In genomic region chr5:144769067-144769482, GRCm38 (mm10) we compare ENCODE assay signal across 7 mouse cellular contexts. TPM values are rescaled to one million over a fixed set of nuclear protein-coding genes. Genes with fewer than 3 reads are reported as not detected.
DNase-seq lines count a peak whose midpoint lies in the region; ATAC-seq and TF ChIP-seq lines count a peak whose summit lies in the region.

No protein-coding gene starts in this region.

- H3K27me3 ChIP-seq in lung, postnatal 0 days (replicated peaks; ENCODE audit: insufficient read depth, low read length) = no peaks in the 10 kb centered on the region
- H3K27me3 ChIP-seq in embryonic facial prominence, embryonic 10.5 days (replicated peaks; ENCODE audit: low read depth, poor library complexity, severe bottlenecking) = no peaks in the 10 kb centered on the region
- H3K27me3 ChIP-seq in intestine, embryonic 15.5 days (replicated peaks) = no peaks in the 10 kb centered on the region
- H3K27me3 ChIP-seq in neural tube, embryonic 15.5 days (replicated peaks) = no peaks in the 10 kb centered on the region

- H3K4me3 ChIP-seq in lung, postnatal 0 days (ENCODE audit: low read depth, low read length) = peak overlapping the region; percentile 93
- peak overlapping the region; percentile 92 for H3K4me3 ChIP-seq in embryonic facial prominence, embryonic 10.5 days
- peak overlapping the region; percentile 90 for H3K4me3 ChIP-seq in intestine, embryonic 15.5 days (replicated peaks)
- H3K4me3 ChIP-seq in neural tube, embryonic 15.5 days (replicated peaks) = peak overlapping the region; percentile 92

- peaks cover 10% of the 10 kb centered on the region; the same call in 1 of the 2 replicates for H3K4me1 ChIP-seq in lung, postnatal 0 days (ENCODE audit: insufficient read depth, low read depth, low read length)
- peaks cover 20% of the 10 kb centered on the region for H3K4me1 ChIP-seq in embryonic facial prominence, embryonic 10.5 days
- H3K4me1 ChIP-seq in intestine, embryonic 15.5 days (replicated peaks) = peaks cover 9% of the 10 kb centered on the region; the same call in 1 of the 2 replicates
- peaks cover 16% of the 10 kb centered on the region for H3K4me1 ChIP-seq in neural tube, embryonic 15.5 days

- no peak for TF ChIP-seq EP300 in lung, postnatal 0 days (IDR thresholded peaks at IDR 0.05)

- H3K9me3 ChIP-seq in lung, postnatal 0 days (ENCODE audit: low read length) = no peaks in the 10 kb centered on the region
- H3K9me3 ChIP-seq in embryonic facial prominence, embryonic 10.5 days = no peaks in the 10 kb centered on the region
- H3K9me3 ChIP-seq in intestine, embryonic 15.5 days = no peaks in the 10 kb centered on the region
- no peaks in the 10 kb centered on the region for H3K9me3 ChIP-seq in neural tube, embryonic 15.5 days (replicated peaks)

- no peak for TF ChIP-seq CTCF in lung, postnatal 0 days (IDR thresholded peaks at IDR 0.05)

- DNase-seq in lung, postnatal 0 days (ENCODE audit: low spot score) = peak; percentile 40
- no peak for DNase-seq in lung, postnatal 10 days
- no peak for DNase-seq in embryonic facial prominence, embryonic 10.5 days (ENCODE audit: low spot score)
- no peak for DNase-seq in right cerebral cortex, postnatal 36 days (ENCODE audit: low spot score in 2 of 2)
- DNase-seq in frontal cortex, postnatal 10 days (ENCODE audit: low spot score in 2 of 2) = no peak

- peak overlapping the region; percentile 99 for H3K27ac ChIP-seq in lung, postnatal 0 days (ENCODE audit: low read length)
- peak overlapping the region; percentile 99 for H3K27ac ChIP-seq in embryonic facial prominence, embryonic 10.5 days (replicated peaks)
- H3K27ac ChIP-seq in intestine, embryonic 15.5 days = 0 out of 2 replicates have a peak overlapping the region, but pooled peaks have one; percentile 97
- peak overlapping the region; percentile 99 for H3K27ac ChIP-seq in neural tube, embryonic 15.5 days (replicated peaks)

- ATAC-seq in lung, postnatal 0 days = no peak
- ATAC-seq in intestine, embryonic 15.5 days = peak; percentile 9
- peak; percentile 8; the same call in 1 of the 2 replicates for ATAC-seq in neural tube, embryonic 15.5 days (ENCODE audit: low FRiP score)

- no peaks in the 10 kb centered on the region; the same call in 1 of the 2 replicates for H3K36me3 ChIP-seq in lung, postnatal 0 days (ENCODE audit: insufficient read depth, low read length)
- H3K36me3 ChIP-seq in embryonic facial prominence, embryonic 10.5 days (replicated peaks) = peaks cover 40% of the 10 kb centered on the region
- peaks cover 9% of the 10 kb centered on the region for H3K36me3 ChIP-seq in intestine, embryonic 15.5 days
- peaks cover 23% of the 10 kb centered on the region for H3K36me3 ChIP-seq in neural tube, embryonic 15.5 days

- WGBS in lung, postnatal 0 days = 12% methylated on average over 8 of the region's 8 CpGs
- WGBS in embryonic facial prominence, embryonic 10.5 days = 38% methylated on average over 8 of the region's 8 CpGs
- WGBS in intestine, embryonic 15.5 days = 15% methylated on average over 8 of the region's 8 CpGs
- WGBS in neural tube, embryonic 15.5 days = 37% methylated on average over 8 of the region's 8 CpGs

- peak overlapping the region; percentile 79 for H3K4me2 ChIP-seq in lung, postnatal 0 days (replicated peaks; ENCODE audit: low read depth, low read length)
- peak overlapping the region; percentile 78 for H3K4me2 ChIP-seq in intestine, embryonic 15.5 days (replicated peaks)
- peak overlapping the region; percentile 77 for H3K4me2 ChIP-seq in neural tube, embryonic 15.5 days

- peak overlapping the region; percentile 97 for H3K9ac ChIP-seq in lung, postnatal 0 days (replicated peaks; ENCODE audit: low read depth)
- peak overlapping the region; percentile 99 for H3K9ac ChIP-seq in intestine, embryonic 15.5 days
- peak overlapping the region; percentile 82 for H3K9ac ChIP-seq in neural tube, embryonic 15.5 days (replicated peaks)

RNA-seq across cellular contexts. Expression of gene Trrap, which starts 1.5 kb away (rescaled TPM):
- 31.0 and 31.5 TPM in 2 replicates for polyA plus RNA-seq in lung, postnatal 0 days (2015; fragmentation: Nextera tagmentation; extraction: Ambion mirVana)
- polyA plus RNA-seq in embryonic facial prominence, embryonic 10.5 days (2016; fragmentation: Nextera tagmentation; extraction: Ambion mirVana) = 82.9 and 85.2 TPM in 2 replicates
- polyA plus RNA-seq in intestine, embryonic 15.5 days (2015; fragmentation: Nextera tagmentation; extraction: Ambion mirVana) = 45.9 and 49.3 TPM in 2 replicates
- polyA plus RNA-seq in neural tube, embryonic 15.5 days (2015; fragmentation: Nextera tagmentation; extraction: Ambion mirVana) = 61.2 and 64.5 TPM in 2 replicates

RNA-seq across cellular contexts. Expression of gene Tmem130, which starts 7.5 kb away (rescaled TPM):
- polyA plus RNA-seq in lung, postnatal 0 days (2015; fragmentation: Nextera tagmentation; extraction: Ambion mirVana) = 0.06 and 0.23 TPM in 2 replicates
- polyA plus RNA-seq in embryonic facial prominence, embryonic 10.5 days (2016; fragmentation: Nextera tagmentation; extraction: Ambion mirVana) = 0.80 and 1.9 TPM in 2 replicates
- polyA plus RNA-seq in intestine, embryonic 15.5 days (2015; fragmentation: Nextera tagmentation; extraction: Ambion mirVana) = 3.4 and 4.6 TPM in 2 replicates
- polyA plus RNA-seq in neural tube, embryonic 15.5 days (2015; fragmentation: Nextera tagmentation; extraction: Ambion mirVana) = 359 and 415 TPM in 2 replicates

Comparison
In these comparisons a context has a peak if more than half of its experiments do, and no peak if none do; other contexts are left out.
1. RNA of gene Tmem130, which starts 7.5 kb away (polyA plus RNA-seq): 359 to 415 TPM in neural tube, embryonic 15.5 days; 3.4 to 4.6 TPM in intestine, embryonic 15.5 days, 0.80 to 1.9 TPM in embryonic facial prominence, embryonic 10.5 days and 0.06 to 0.23 TPM in lung, postnatal 0 days; every median in the first group is over 10 times any median in the second.
2. Peak in every context shown above with its lines, with median percentiles within 50 percentile points of each other: H3K27ac ChIP-seq, H3K4me2 ChIP-seq, H3K4me3 ChIP-seq and H3K9ac ChIP-seq.